Mouse (Mus musculus): ENCODE data around the gene Ptms. TPM values are rescaled to one million over a fixed set of nuclear protein-coding genes. Genes with fewer than 3 reads are reported as not detected.

Ptms gene
- polyA plus RNA-seq, 1 experiment from 2014 or later = 701 TPM

DNA sequence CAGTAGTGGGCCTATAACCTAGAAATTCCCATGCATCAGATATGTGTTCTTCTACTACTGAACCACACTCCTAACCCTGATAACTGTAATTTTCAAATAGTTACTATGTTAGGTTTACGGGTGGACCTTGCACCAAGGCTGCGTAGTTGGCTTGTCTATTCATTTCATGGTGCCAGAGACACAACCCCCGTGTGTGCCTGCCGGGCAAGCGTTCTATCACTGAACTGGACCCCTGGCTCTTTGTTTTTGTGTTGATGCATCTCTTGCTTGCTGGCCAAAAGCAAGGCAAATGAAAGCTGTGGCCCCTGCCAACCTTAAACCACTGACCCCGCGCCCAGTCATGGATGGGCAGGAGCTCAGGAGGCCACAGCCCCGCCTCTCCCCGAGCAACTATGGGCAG lies 38.1 kb downstream of the Ptms start:
- 92% methylated on average over 9 of the region's 9 CpGs for WGBS
- H3K4me3 ChIP-seq (replicated peaks; ENCODE audit: low read length) = no peak overlapping the region
- ATAC-seq = no peak

DNA sequence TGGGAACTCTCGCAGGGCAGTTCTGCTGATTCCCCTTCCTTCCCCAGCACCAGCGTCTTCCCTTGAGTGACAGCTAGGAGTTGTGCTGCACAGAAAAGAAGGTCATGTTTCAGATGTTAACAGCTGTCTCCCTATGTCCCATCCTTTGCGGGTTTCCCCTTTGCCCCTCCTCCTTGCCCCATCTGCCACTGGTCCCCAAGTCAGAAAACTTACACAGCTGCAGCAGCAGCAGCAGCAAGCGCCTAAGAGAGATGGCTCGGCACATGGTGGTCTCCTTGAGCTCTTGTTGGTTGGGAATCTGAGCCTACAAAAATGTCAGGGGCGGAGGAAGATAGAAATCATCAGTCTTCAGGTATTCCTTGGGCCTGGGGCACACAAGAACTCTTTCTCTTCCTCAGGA lies 40.5 kb downstream of the Ptms start:
- ATAC-seq = no peak
- WGBS = 63% methylated on average over 6 of the region's 6 CpGs
- Histone ChIP-seq H3K27me3 (replicated peaks; ENCODE audit: control insufficient read depth, insufficient read depth, low read length) (no peaks in the 10 kb centered on the region), H3K4me2 (ENCODE audit: low read length) (no peak overlapping the region), H3K9ac (replicated peaks; ENCODE audit: low read depth, low read length) (no peak overlapping the region), H3K4me1 (replicated peaks; ENCODE audit: control insufficient read depth, insufficient read depth, low read length) (no peaks in the 10 kb centered on the region), H3K9me3 (ENCODE audit: control insufficient read depth, low read length) (no peaks in the 10 kb centered on the region), H3K4me3 (replicated peaks; ENCODE audit: low read length) (no peak overlapping the region), H3K27ac (ENCODE audit: low read length) (no peak overlapping the region), H3K36me3 (ENCODE audit: control insufficient read depth, insufficient read depth) (no peaks in the 10 kb centered on the region)

More for the DNA sequence above, 38.1 kb downstream of the Ptms start:
- H3K9me3 ChIP-seq (ENCODE audit: control insufficient read depth, low read length) = no peaks in the 10 kb centered on the region
- H3K4me2 ChIP-seq (ENCODE audit: low read length) = no peak overlapping the region
- no peak overlapping the region for H3K9ac ChIP-seq (replicated peaks; ENCODE audit: low read depth, low read length)
- H3K36me3 ChIP-seq (ENCODE audit: control insufficient read depth, insufficient read depth) = no peaks in the 10 kb centered on the region
- H3K4me1 ChIP-seq (replicated peaks; ENCODE audit: control insufficient read depth, insufficient read depth, low read length) = no peaks in the 10 kb centered on the region
- H3K27ac ChIP-seq (ENCODE audit: low read length) = no peak overlapping the region
- H3K27me3 ChIP-seq (replicated peaks; ENCODE audit: control insufficient read depth, insufficient read depth, low read length) = no peaks in the 10 kb centered on the region

DNA sequence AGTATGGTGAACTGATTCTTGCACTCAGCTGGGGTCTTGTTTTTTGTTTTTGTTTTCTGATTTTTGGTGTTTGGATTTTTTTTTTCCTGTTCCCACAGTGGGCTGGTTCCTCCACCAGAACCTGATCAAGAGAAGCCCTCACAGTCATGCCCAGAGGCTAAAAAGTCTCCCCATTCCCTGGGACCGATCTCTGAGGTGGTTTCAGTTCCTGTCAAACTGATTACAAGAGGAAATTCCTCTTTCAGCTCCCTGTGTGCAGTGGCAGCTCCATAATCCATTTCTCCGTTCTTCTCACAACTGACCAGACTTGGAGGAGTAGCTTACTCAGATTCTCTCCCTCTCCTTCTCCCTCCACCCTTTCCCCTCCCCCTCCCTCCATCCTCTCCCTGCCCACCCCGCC lies 45.6 kb downstream of the Ptms start:
- Histone ChIP-seq H3K4me3 (replicated peaks; ENCODE audit: low read length) (no peak overlapping the region), H3K27me3 (replicated peaks; ENCODE audit: control insufficient read depth, insufficient read depth, low read length) (no peaks in the 10 kb centered on the region), H3K9ac (replicated peaks; ENCODE audit: low read depth, low read length) (no peak overlapping the region), H3K4me1 (replicated peaks; ENCODE audit: control insufficient read depth, insufficient read depth, low read length) (no peaks in the 10 kb centered on the region), H3K9me3 (ENCODE audit: control insufficient read depth, low read length) (no peaks in the 10 kb centered on the region), H3K36me3 (ENCODE audit: control insufficient read depth, insufficient read depth) (no peaks in the 10 kb centered on the region), H3K27ac (ENCODE audit: low read length) (no peak overlapping the region), H3K4me2 (ENCODE audit: low read length) (no peak overlapping the region)
- no peak for ATAC-seq
- WGBS = 71% methylated on average over 2 of the region's 3 CpGs

DNA sequence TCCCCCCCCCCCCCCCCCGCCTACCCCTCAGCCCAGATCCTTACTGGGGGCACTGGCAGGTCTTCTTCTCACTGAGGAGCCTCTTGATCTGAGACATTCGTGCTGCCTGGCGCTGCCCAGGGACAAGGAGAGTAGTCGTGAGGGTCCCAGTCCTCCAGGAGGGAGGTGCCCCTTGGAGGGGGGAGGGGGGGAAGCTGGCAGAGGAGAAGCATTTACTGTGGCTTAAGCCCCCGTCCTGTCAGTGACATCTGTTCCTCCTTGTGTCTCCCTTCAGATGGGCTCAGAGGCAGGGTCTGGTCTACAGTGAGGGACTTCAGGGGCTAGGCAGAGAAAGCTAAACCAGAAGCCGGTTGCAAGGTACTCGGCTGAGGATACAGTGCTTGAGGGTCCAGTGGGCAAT lies 53.3 kb downstream of the Ptms start:
- H3K9ac ChIP-seq (replicated peaks; ENCODE audit: low read depth, low read length) = no peak overlapping the region

DNA sequence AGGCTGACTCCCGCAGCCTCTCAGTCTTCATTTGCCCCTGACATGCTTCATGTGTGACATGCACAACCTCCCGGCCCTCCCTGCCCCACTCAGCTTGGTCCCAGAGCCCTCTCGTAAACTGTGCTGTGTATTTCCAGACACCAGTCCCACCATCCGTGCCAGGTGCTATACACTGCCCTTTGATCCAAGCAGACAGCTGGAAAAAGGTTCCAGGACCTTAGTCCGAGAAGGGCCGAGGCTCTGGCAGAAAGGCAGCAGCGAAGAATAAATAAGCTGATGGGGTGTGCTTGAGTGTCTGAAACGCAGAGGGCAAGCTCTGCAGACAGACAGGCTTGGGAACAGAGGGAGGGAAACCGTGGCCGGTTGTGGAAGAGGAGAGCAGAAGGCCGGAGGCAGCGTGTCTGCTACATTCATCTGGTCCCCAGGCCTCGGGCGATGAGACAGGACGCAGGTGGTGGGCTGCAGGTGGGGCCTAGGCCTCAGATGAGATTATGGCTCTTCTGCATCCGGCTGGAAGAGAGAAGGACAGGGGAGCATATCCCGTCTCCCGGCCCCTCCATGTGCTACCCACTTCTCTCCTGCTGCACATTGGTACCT lies 54.0 kb downstream of the Ptms start:
- WGBS = 64% methylated on average over 18 of the region's 18 CpGs
- Histone ChIP-seq H3K27ac (ENCODE audit: low read length) (no peak overlapping the region; the same call in 1 of the 2 replicates), H3K27me3 (replicated peaks; ENCODE audit: control insufficient read depth, insufficient read depth, low read length) (no peaks in the 10 kb centered on the region), H3K4me2 (ENCODE audit: low read length) (no peak overlapping the region), H3K9ac (replicated peaks; ENCODE audit: low read depth, low read length) (0 out of 2 replicates have a peak overlapping the region, but pooled peaks have one; percentile 5), H3K9me3 (ENCODE audit: control insufficient read depth, low read length) (no peaks in the 10 kb centered on the region), H3K36me3 (ENCODE audit: control insufficient read depth, insufficient read depth) (no peaks in the 10 kb centered on the region), H3K4me3 (replicated peaks; ENCODE audit: low read length) (no peak overlapping the region), H3K4me1 (replicated peaks; ENCODE audit: control insufficient read depth, insufficient read depth, low read length) (peaks cover 34% of the 10 kb centered on the region)
- no peak for ATAC-seq

More for the DNA sequence above, 53.3 kb downstream of the Ptms start:
- H3K4me2 ChIP-seq (ENCODE audit: low read length) = no peak overlapping the region
- peaks cover 27% of the 10 kb centered on the region for H3K4me1 ChIP-seq (replicated peaks; ENCODE audit: control insufficient read depth, insufficient read depth, low read length)
- no peak overlapping the region for H3K27ac ChIP-seq (ENCODE audit: low read length)
- H3K27me3 ChIP-seq (replicated peaks; ENCODE audit: control insufficient read depth, insufficient read depth, low read length) = no peaks in the 10 kb centered on the region
- H3K9me3 ChIP-seq (ENCODE audit: control insufficient read depth, low read length) = no peaks in the 10 kb centered on the region
- WGBS = 58% methylated on average over 6 of the region's 7 CpGs
- H3K36me3 ChIP-seq (ENCODE audit: control insufficient read depth, insufficient read depth) = no peaks in the 10 kb centered on the region
- no peak for ATAC-seq
- no peak overlapping the region for H3K4me3 ChIP-seq (replicated peaks; ENCODE audit: low read length)

Other genes starting within 250 kb of the Ptms start
- 142 and 150 TPM in 2 replicates for gene Emg1, start 207.9 kb downstream of the Ptms start, polyA plus RNA-seq (2015; fragmentation: Nextera tagmentation; extraction: Ambion mirVana)
- gene Phb2, start 207.8 kb downstream of the Ptms start, polyA plus RNA-seq (2015; fragmentation: Nextera tagmentation; extraction: Ambion mirVana) = 250 and 252 TPM in 2 replicates
- 3.3 and 4.5 TPM in 2 replicates for gene Ptpn6, start 181.4 kb downstream of the Ptms start, polyA plus RNA-seq (2015; fragmentation: Nextera tagmentation; extraction: Ambion mirVana)
- 614 and 641 TPM in 2 replicates for gene Grcc10, start 178.7 kb downstream of the Ptms start, polyA plus RNA-seq (2015; fragmentation: Nextera tagmentation; extraction: Ambion mirVana)
- not detected in 2 replicates for gene Gm45234, start 164.1 kb downstream of the Ptms start, polyA plus RNA-seq (2015; fragmentation: Nextera tagmentation; extraction: Ambion mirVana)
- 23.4 and 27.0 TPM in 2 replicates for gene Atn1, start 163.6 kb downstream of the Ptms start, polyA plus RNA-seq (2015; fragmentation: Nextera tagmentation; extraction: Ambion mirVana)
- 44.9 and 63.3 TPM in 2 replicates for gene Eno2, start 150.4 kb downstream of the Ptms start, polyA plus RNA-seq (2015; fragmentation: Nextera tagmentation; extraction: Ambion mirVana)
- gene Lrrc23, start 140.4 kb downstream of the Ptms start, polyA plus RNA-seq (2015; fragmentation: Nextera tagmentation; extraction: Ambion mirVana) = 2.5 and 4.9 TPM in 2 replicates
- 4.7 and 5.9 TPM in 2 replicates for gene Spsb2, start 111.4 kb downstream of the Ptms start, polyA plus RNA-seq (2015; fragmentation: Nextera tagmentation; extraction: Ambion mirVana)
- gene Tpi1, start 105.8 kb downstream of the Ptms start, polyA plus RNA-seq (2015; fragmentation: Nextera tagmentation; extraction: Ambion mirVana) = 359 and 360 TPM in 2 replicates
- gene Usp5, start 90.6 kb downstream of the Ptms start, polyA plus RNA-seq (2015; fragmentation: Nextera tagmentation; extraction: Ambion mirVana) = 203 and 216 TPM in 2 replicates
- gene Cdca3, start 90.6 kb downstream of the Ptms start, polyA plus RNA-seq (2015; fragmentation: Nextera tagmentation; extraction: Ambion mirVana) = 69.7 and 76.7 TPM in 2 replicates
- 0.42 and 0.75 TPM in 2 replicates for gene Gnb3, start 79.8 kb downstream of the Ptms start, polyA plus RNA-seq (2015; fragmentation: Nextera tagmentation; extraction: Ambion mirVana)
- gene P3h3, start 62.4 kb downstream of the Ptms start, polyA plus RNA-seq (2015; fragmentation: Nextera tagmentation; extraction: Ambion mirVana) = 13.0 and 16.8 TPM in 2 replicates
- 21.8 and 28.8 TPM in 2 replicates for gene Gpr162, start 56.1 kb downstream of the Ptms start, polyA plus RNA-seq (2015; fragmentation: Nextera tagmentation; extraction: Ambion mirVana)
- gene Cd4, start 31.9 kb downstream of the Ptms start, polyA plus RNA-seq (2015; fragmentation: Nextera tagmentation; extraction: Ambion mirVana) = 0.06 and 0.30 TPM in 2 replicates
- 1.7 and 2.9 TPM in 2 replicates for gene Lag3, start 8.4 kb downstream of the Ptms start, polyA plus RNA-seq (2015; fragmentation: Nextera tagmentation; extraction: Ambion mirVana)
- gene Mlf2, start 11.3 kb upstream of the Ptms start, polyA plus RNA-seq (2015; fragmentation: Nextera tagmentation; extraction: Ambion mirVana) = 459 and 463 TPM in 2 replicates
- gene Cops7a, start 45.4 kb upstream of the Ptms start, polyA plus RNA-seq (2015; fragmentation: Nextera tagmentation; extraction: Ambion mirVana) = 94.4 and 96.7 TPM in 2 replicates
- gene Pianp, start 76.6 kb upstream of the Ptms start, polyA plus RNA-seq (2015; fragmentation: Nextera tagmentation; extraction: Ambion mirVana) = 36.6 and 44.7 TPM in 2 replicates
- 15.2 and 19.0 TPM in 2 replicates for gene Zfp384, start 89.0 kb upstream of the Ptms start, polyA plus RNA-seq (2015; fragmentation: Nextera tagmentation; extraction: Ambion mirVana)
- 200 and 204 TPM in 2 replicates for gene Ing4, start 119.7 kb upstream of the Ptms start, polyA plus RNA-seq (2015; fragmentation: Nextera tagmentation; extraction: Ambion mirVana)
- gene Acrbp, start 129.6 kb upstream of the Ptms start, polyA plus RNA-seq (2015; fragmentation: Nextera tagmentation; extraction: Ambion mirVana) = 21.4 and 31.6 TPM in 2 replicates
- gene Lpar5, start 147.8 kb upstream of the Ptms start, polyA plus RNA-seq (2015; fragmentation: Nextera tagmentation; extraction: Ambion mirVana) = 0.44 and 0.60 TPM in 2 replicates
- gene Chd4, start 175.9 kb upstream of the Ptms start, polyA plus RNA-seq (2015; fragmentation: Nextera tagmentation; extraction: Ambion mirVana) = 78.1 and 79.8 TPM in 2 replicates
- gene Nop2, start 211.8 kb upstream of the Ptms start, polyA plus RNA-seq (2015; fragmentation: Nextera tagmentation; extraction: Ambion mirVana) = 54.4 and 55.3 TPM in 2 replicates
- gene Iffo1, start 225.1 kb upstream of the Ptms start, polyA plus RNA-seq (2015; fragmentation: Nextera tagmentation; extraction: Ambion mirVana) = 17.3 and 19.3 TPM in 2 replicates
- gene Gapdh, start 246.4 kb upstream of the Ptms start, polyA plus RNA-seq (2015; fragmentation: Nextera tagmentation; extraction: Ambion mirVana) = 1,297 and 1,346 TPM in 2 replicates